Mouse (Mus musculus): ENCODE measurements around the gene Asb2.

DNA sequence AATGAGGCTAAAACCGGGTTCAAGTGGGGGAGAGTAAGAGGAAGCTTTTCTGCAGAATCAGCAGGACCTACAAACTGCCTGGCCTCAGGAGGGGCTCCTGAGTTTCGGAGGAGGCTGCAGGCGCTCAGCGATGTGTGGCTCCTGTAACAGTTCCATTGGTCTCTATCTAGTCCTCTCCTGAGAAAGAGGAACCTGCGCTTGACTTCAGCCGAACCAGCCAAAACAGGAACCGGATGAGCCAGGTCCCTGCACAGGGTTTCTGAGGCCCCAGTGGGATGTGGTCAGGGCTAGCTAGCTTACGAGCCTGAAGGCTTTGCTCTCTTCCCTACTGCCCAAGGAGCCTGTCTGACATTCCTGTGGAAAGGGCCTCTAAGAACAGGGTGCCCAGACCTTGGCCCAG is 12.3 kb downstream of the Asb2 start:
- TF ChIP-seq CTCF (IDR thresholded peaks at IDR 0.05; ENCODE audit: low read depth) = no peak
- no peak for TF ChIP-seq EP300 (IDR thresholded peaks at IDR 0.05; ENCODE audit: low read depth)
